ENCODE assay signal across 16 mouse cellular contexts in genomic region chr16:37689934-37690333, GRCm38 (mm10). TPM values are rescaled to one million over a fixed set of nuclear protein-coding genes. Genes with fewer than 3 reads are reported as not detected.
DNase-seq lines count a peak whose midpoint lies in the region; ATAC-seq and TF ChIP-seq lines count a peak whose summit lies in the region.
"Had no signal": no experiment of that assay in that cellular context is flagged by ENCODE, and none has a peak within 500 bp of the region (broad histone marks: within the 10 kb centered on the region; RNA-seq: fewer than 3 reads in every experiment).

No protein-coding gene starts in this region.

- peaks cover 61% of the 10 kb centered on the region for H3K4me1 ChIP-seq in heart, embryonic 13.5 days
- peaks cover 21% of the 10 kb centered on the region for H3K4me1 ChIP-seq in stomach, embryonic 16.5 days (ENCODE audit: control insufficient read depth, insufficient read depth, low read length)
- 0 out of 2 replicates have a peak, but pooled peaks cover 2% of the 10 kb centered on the region for H3K4me1 ChIP-seq in stomach, postnatal 0 days (replicated peaks; ENCODE audit: control insufficient read depth, insufficient read depth)
- peaks cover 34% of the 10 kb centered on the region for H3K4me1 ChIP-seq in heart, embryonic 16.5 days (ENCODE audit: control insufficient read depth, insufficient read depth, low read length)
- peaks cover 26% of the 10 kb centered on the region for H3K4me1 ChIP-seq in hindbrain, embryonic 13.5 days (replicated peaks)

- 22% methylated on average over 10 of the region's 10 CpGs for WGBS in heart, embryonic 13.5 days
- WGBS in stomach, embryonic 16.5 days, result 31% methylated on average over 10 of the region's 10 CpGs
- WGBS in stomach, postnatal 0 days, result 25% methylated on average over 10 of the region's 10 CpGs
- WGBS in heart, embryonic 16.5 days, result 17% methylated on average over 10 of the region's 10 CpGs
- 87% methylated on average over 10 of the region's 10 CpGs for WGBS in hindbrain, embryonic 13.5 days

- DNase-seq in heart, postnatal 14 days, result no peak
- no peak for DNase-seq in stomach, postnatal 0 days (ENCODE audit: low spot score)
- DNase-seq in yolk sac, embryonic 10.5 days (ENCODE audit: low spot score), result peak; percentile 25
- DNase-seq in adrenal gland, adult 2 months, result no peak
- DNase-seq: cerebellum, adult 18-20 months; gastrocnemius, postnatal 14 days; kidney, adult 9 months had no signal

- H3K27me3 ChIP-seq in heart, embryonic 13.5 days (replicated peaks), result no peaks in the 10 kb centered on the region
- H3K27me3 ChIP-seq in stomach, embryonic 16.5 days (ENCODE audit: control insufficient read depth, insufficient read depth, low read length), result no peaks in the 10 kb centered on the region
- no peaks in the 10 kb centered on the region for H3K27me3 ChIP-seq in stomach, postnatal 0 days (ENCODE audit: control insufficient read depth, insufficient read depth, low read length)
- no peaks in the 10 kb centered on the region for H3K27me3 ChIP-seq in heart, embryonic 16.5 days (ENCODE audit: control insufficient read depth, insufficient read depth, low read length)
- no peaks in the 10 kb centered on the region for H3K27me3 ChIP-seq in hindbrain, embryonic 13.5 days
- H3K27me3 ChIP-seq: hindbrain, embryonic 15.5 days; neural tube, embryonic 15.5 days had no signal

- no peaks in the 10 kb centered on the region for H3K36me3 ChIP-seq in heart, embryonic 13.5 days
- H3K36me3 ChIP-seq in stomach, embryonic 16.5 days (ENCODE audit: control insufficient read depth, insufficient read depth, low read length), result no peaks in the 10 kb centered on the region
- no peaks in the 10 kb centered on the region for H3K36me3 ChIP-seq in stomach, postnatal 0 days (ENCODE audit: control insufficient read depth, insufficient read depth, low read length)
- H3K36me3 ChIP-seq in heart, embryonic 16.5 days (ENCODE audit: control insufficient read depth, insufficient read depth), result no peaks in the 10 kb centered on the region
- no peaks in the 10 kb centered on the region for H3K36me3 ChIP-seq in hindbrain, embryonic 13.5 days
- H3K36me3 ChIP-seq: hindbrain, embryonic 15.5 days; neural tube, embryonic 15.5 days had no signal

- H3K9me3 ChIP-seq in heart, embryonic 13.5 days, result no peaks in the 10 kb centered on the region
- no peaks in the 10 kb centered on the region for H3K9me3 ChIP-seq in stomach, embryonic 16.5 days (replicated peaks; ENCODE audit: control insufficient read depth, low read length)
- H3K9me3 ChIP-seq in stomach, postnatal 0 days (ENCODE audit: control insufficient read depth, low read length), result no peaks in the 10 kb centered on the region
- H3K9me3 ChIP-seq in heart, embryonic 16.5 days (replicated peaks; ENCODE audit: control insufficient read depth, low read length), result no peaks in the 10 kb centered on the region
- H3K9me3 ChIP-seq in hindbrain, embryonic 13.5 days, result no peaks in the 10 kb centered on the region
- H3K9me3 ChIP-seq: hindbrain, embryonic 15.5 days; neural tube, embryonic 15.5 days had no signal

- intact Hi-C loops in heart, postnatal 14 days (cut with DNase I), result loop anchor here (5.0 kb wide), 3 partner anchors 67 to 507 kb away; partner anchors contain the start of gene Lrrc58

- H3K4me3 ChIP-seq in heart, embryonic 13.5 days, result no peak overlapping the region
- H3K4me3 ChIP-seq in stomach, embryonic 16.5 days (replicated peaks; ENCODE audit: low read length), result no peak overlapping the region
- no peak overlapping the region for H3K4me3 ChIP-seq in stomach, postnatal 0 days (ENCODE audit: low read depth, low read length)
- no peak overlapping the region for H3K4me3 ChIP-seq in heart, embryonic 16.5 days (ENCODE audit: low read length)
- no peak overlapping the region for H3K4me3 ChIP-seq in hindbrain, embryonic 13.5 days
- H3K4me3 ChIP-seq: hindbrain, embryonic 15.5 days; megakaryocyte, embryonic 14.5 days; neural tube, embryonic 15.5 days had no signal

- H3K4me2 ChIP-seq in heart, embryonic 13.5 days, result peak overlapping the region; percentile 5; the same call in 1 of the 2 replicates
- no peak overlapping the region for H3K4me2 ChIP-seq in stomach, embryonic 16.5 days (ENCODE audit: low read depth, low read length)
- no peak overlapping the region for H3K4me2 ChIP-seq in stomach, postnatal 0 days (replicated peaks; ENCODE audit: low read depth)
- H3K4me2 ChIP-seq in heart, embryonic 16.5 days (ENCODE audit: low read depth, low read length), result no peak overlapping the region
- no peak overlapping the region for H3K4me2 ChIP-seq in hindbrain, embryonic 13.5 days
- H3K4me2 ChIP-seq: hindbrain, embryonic 15.5 days; liver, embryonic 11.5 days; neural tube, embryonic 15.5 days had no signal

- no peak for ATAC-seq in heart, embryonic 13.5 days (ENCODE audit: extremely low read depth, insufficient number of reproducible peaks, low FRiP score, low TSS enrichment)
- 0 out of 2 replicates have a peak, but pooled peaks have one; percentile 6 for ATAC-seq in stomach, embryonic 16.5 days (ENCODE audit: insufficient read depth, low FRiP score)
- ATAC-seq in stomach, postnatal 0 days (ENCODE audit: low FRiP score, low TSS enrichment), result no peak
- ATAC-seq in heart, embryonic 16.5 days (replicated peaks; ENCODE audit: extremely low read depth, insufficient read depth, low FRiP score), result 0 out of 2 replicates have a peak, but pooled peaks have one; percentile 24
- ATAC-seq in hindbrain, embryonic 13.5 days (ENCODE audit: low FRiP score), result no peak
- ATAC-seq: forebrain, embryonic 14.5 days had no signal

- peak overlapping the region; percentile 60; the same call in 1 of the 2 replicates for H3K9ac ChIP-seq in heart, embryonic 13.5 days
- H3K9ac ChIP-seq in stomach, embryonic 16.5 days (ENCODE audit: low read length), result no peak overlapping the region
- H3K9ac ChIP-seq in stomach, postnatal 0 days (ENCODE audit: low read length), result no peak overlapping the region
- H3K9ac ChIP-seq in heart, embryonic 16.5 days (ENCODE audit: low read length), result no peak overlapping the region
- H3K9ac ChIP-seq in hindbrain, embryonic 13.5 days, result no peak overlapping the region
- H3K9ac ChIP-seq: hindbrain, embryonic 15.5 days; neural tube, embryonic 15.5 days had no signal

- peak overlapping the region; percentile 53 for H3K27ac ChIP-seq in heart, embryonic 13.5 days (replicated peaks)
- no peak overlapping the region for H3K27ac ChIP-seq in stomach, embryonic 16.5 days (ENCODE audit: low read length)
- H3K27ac ChIP-seq in stomach, postnatal 0 days (replicated peaks), result no peak overlapping the region
- H3K27ac ChIP-seq in heart, embryonic 16.5 days (ENCODE audit: low read length), result peak overlapping the region; percentile 21; the same call in 1 of the 2 replicates
- H3K27ac ChIP-seq in hindbrain, embryonic 13.5 days, result no peak overlapping the region
- H3K27ac ChIP-seq: hindbrain, embryonic 15.5 days; neural tube, embryonic 15.5 days had no signal

- no peak for TF ChIP-seq EP300 in stomach, postnatal 0 days (optimal IDR thresholded peaks at IDR 0.05)

- no peak for TF ChIP-seq CTCF in stomach, postnatal 0 days (IDR thresholded peaks at IDR 0.05; ENCODE audit: low read depth)

RNA-seq across cellular contexts. Expression of gene Ndufb4, which starts 35.7 kb away (rescaled TPM):
- polyA plus RNA-seq in heart, embryonic 13.5 days (2015; fragmentation: Nextera tagmentation; extraction: Ambion mirVana), result 69.4 and 84.7 TPM in 2 replicates
- total RNA-seq in heart, postnatal 14 days (2021), result 100 to 1,000 TPM; 124 to 140 TPM
- 57.4 and 64.0 TPM in 2 replicates for polyA plus RNA-seq in stomach, embryonic 16.5 days (2015; fragmentation: Nextera tagmentation; extraction: Ambion mirVana)
- 101 and 119 TPM in 2 replicates for polyA plus RNA-seq in stomach, postnatal 0 days (2015; fragmentation: Nextera tagmentation; extraction: Ambion mirVana)
- polyA plus RNA-seq in heart, embryonic 16.5 days (2015; fragmentation: Nextera tagmentation; extraction: Ambion mirVana), result 86.9 and 106 TPM in 2 replicates
- total RNA-seq in adrenal gland, adult 2 months (2021), result 100 to 1,000 TPM; 138 to 192 TPM
- 67.4 and 80.6 TPM in 2 replicates for polyA plus RNA-seq in adrenal gland, adult 2 months (2012; rRNA removed)
- polyA plus RNA-seq in hindbrain, embryonic 13.5 days (2015; fragmentation: Nextera tagmentation; extraction: Ambion mirVana), result 63.0 and 67.1 TPM in 2 replicates

Comparison
In these comparisons a context has a peak if more than half of its experiments do, and no peak if none do; other contexts are left out.
1. ATAC-seq: peak in stomach, embryonic 16.5 days (single experiment) and heart, embryonic 16.5 days (single experiment); none in heart, embryonic 13.5 days (single experiment), stomach, postnatal 0 days (single experiment) and hindbrain, embryonic 13.5 days (single experiment).
2. H3K27ac ChIP-seq: peak in heart, embryonic 13.5 days (single experiment) and heart, embryonic 16.5 days (single experiment); none in stomach, embryonic 16.5 days (single experiment), stomach, postnatal 0 days (single experiment) and hindbrain, embryonic 13.5 days (single experiment).